Mouse (Mus musculus): ENCODE data around the gene Kif26a.

Gene Kif26a

DNA sequence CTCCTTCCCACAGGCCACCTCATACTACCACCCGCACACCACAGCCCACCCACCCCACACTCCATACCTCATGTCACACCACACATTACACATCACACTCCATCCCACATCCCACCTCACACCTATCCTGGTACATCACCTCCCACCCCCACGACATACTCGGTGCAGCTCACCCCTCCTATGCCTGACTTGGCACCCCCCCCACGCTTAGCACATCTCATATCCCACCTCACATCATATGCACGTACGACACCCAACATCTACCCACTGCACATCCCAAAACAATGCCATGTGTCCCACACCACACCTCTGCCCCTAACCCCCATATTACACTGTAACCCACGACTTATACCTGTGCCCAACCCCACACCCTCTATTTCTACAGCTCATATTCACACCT lies 69.5 kb downstream of the Kif26a start:
- DNase-seq (ENCODE audit: low read depth in 2 of 2, low spot score in 2 of 2): no peak

DNA sequence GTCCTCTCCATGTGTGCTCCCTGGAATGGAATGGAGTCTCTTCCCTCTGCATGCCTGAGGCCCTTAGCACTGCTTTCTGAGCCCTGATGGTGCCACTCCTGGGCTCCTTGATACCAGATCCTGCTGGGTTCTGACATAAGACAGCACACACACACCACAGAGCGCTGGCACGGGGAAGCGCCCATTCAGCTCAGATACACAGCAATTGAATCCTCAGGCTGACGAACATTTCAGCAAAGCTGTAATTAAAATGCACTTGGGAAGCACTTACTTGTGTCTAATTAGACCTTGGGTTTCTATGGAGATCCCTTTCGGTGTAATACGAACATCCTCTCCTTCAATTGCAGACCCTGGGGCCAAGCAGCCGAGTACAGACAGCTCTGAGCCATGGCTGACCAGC lies 71.0 kb downstream of the Kif26a start:
- DNase-seq (ENCODE audit: low read depth in 2 of 2, low spot score in 2 of 2): no peak

DNA sequence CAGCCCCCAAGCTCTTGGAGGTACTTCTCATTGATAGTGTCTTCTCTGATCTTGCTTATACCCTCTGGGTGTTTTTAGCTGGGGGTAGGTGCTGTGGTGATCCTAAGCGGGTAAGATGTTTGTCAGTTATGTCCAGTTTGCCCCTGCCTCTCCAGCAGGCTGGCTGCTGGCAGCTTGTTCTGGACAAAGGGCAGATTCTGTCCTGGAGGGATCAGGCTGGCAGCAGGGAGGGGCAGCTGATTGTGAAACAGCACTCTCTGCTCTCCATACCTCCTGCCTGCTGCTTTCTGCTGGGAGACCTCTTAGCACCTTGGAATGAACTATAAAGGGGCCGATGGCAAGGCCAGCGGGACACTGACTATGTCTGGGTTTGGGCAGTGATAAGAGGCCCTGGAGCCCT lies 71.7 kb downstream of the Kif26a start:
- no peak for DNase-seq (ENCODE audit: low read depth in 2 of 2, low spot score in 2 of 2)

DNA sequence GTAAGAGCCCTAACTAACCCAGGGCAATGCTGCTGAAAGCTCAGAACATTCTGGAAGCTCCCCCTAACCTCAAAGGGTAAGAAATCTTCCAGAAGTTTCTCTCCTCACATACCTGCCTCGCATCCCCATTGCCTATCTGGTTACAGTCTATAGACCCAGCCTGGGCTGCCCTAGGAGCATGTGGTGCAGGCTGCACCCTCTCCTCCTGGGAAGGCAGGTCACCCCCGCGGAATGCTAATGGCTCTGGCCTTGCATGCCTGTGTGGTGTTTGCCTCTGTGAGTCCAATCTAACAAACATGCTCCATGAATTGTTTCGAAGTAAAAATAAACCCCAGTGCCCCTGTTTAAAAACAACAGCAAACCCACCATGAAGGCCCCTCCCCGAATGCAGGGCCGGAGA lies 75.3 kb downstream of the Kif26a start:
- DNase-seq (ENCODE audit: low read depth in 2 of 2, low spot score in 2 of 2): no peak

DNA sequence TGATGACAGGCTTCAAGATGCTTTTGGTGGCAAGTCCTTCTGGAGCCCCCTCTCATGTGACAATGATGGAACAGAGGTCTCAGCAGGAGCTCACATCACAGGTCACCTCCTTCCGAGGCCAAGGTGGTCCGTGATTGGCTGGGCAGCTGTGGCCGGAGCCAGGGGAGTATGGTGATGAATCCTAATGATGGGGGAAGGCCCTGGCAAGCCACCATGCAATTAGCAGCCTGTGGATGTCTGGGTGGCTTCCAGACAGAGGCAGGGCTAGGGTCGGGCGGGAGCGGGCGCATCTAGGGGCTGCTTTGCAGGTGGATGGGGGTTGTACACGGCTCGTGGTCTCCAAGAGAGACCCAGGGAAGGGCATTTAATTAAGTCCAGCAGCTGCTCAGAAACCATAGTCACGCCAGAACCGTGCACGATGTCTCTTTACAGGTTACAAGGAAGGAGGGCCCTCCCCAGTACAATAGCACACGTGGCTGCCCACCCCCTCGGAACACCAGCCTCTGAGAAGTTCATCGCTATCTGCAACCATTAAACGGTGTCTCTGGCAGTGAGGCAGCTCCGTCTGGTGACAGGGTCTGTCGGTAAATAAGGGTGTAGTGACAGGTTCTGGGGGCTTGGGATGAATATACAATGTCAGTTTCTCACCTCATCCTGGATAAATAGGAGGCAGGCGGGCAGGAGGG lies 75.9 kb downstream of the Kif26a start:
- DNase-seq (ENCODE audit: low read depth in 2 of 2, low spot score in 2 of 2): no peak

DNA sequence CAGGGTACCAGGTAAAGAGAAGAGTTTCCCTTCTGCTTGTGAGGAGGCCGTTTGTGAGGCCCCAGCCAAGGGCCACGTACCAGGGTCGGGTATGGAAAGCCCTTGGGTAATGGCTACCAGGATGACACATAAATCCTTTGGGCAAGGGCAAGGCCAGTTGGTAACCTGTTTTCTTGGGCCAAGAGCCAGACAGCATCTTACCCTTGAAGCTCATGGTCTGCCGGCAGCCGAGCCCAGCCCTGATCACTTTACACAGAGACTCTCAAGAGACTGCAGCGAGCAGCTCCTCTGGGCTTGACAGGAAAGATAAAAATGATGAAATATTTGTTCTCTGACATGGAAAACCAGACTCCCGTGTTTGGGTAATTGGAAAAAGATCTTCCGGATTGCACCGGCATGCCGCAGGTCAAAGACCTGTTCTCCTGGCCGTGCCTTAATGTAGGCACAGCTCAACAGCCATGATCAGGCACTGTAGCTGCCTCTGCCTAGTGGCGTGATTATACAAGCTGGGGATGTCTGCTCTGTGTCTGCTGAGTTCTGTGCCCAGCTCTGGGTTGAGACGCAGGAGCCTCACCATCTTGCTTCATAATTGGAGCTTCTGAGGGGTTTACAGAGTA lies 77.8 kb downstream of the Kif26a start:
- DNase-seq (ENCODE audit: low read depth in 2 of 2, low spot score in 2 of 2): no peak

DNA sequence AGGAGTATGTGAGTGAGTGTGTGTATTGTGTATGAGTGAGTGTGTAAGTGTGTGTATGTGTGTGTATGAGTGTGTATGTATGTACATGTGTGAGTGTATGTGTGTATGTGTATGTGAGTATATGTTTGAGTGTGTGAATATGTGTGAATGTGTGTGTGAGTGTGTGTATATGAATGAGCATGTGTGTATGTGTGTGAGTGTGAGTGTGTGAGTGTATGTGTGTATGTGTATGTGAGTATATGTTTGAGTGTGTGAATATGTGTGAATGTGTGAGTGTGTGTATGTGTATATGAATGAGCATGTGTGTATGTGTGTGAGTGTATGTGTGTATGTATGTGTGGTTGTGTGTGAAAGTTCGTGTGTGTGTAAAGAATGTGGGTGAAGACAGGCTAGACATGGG lies 80.2 kb downstream of the Kif26a start:
- DNase-seq (ENCODE audit: low read depth in 2 of 2, low spot score in 2 of 2): no peak

DNA sequence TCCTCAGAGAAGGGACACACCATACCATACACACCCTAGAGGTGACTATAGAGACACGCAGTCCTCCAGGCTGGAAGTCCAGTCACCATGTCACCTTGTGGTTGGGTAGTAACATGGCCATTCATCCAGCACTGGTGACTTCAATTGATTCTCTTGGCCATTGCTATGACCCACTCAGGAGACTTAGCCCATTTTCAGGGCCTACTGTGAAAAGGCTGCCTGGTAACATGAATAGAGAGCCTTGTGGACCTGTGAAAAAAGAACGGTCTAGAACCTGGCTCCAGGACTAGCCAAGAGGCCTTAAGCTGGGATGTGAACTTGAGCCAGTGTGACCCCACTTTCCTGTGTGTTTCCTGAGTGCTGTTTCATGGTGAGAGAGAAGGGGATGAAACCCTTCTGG lies 80.6 kb downstream of the Kif26a start:
- DNase-seq (ENCODE audit: low read depth in 2 of 2, low spot score in 2 of 2): no peak

DNA sequence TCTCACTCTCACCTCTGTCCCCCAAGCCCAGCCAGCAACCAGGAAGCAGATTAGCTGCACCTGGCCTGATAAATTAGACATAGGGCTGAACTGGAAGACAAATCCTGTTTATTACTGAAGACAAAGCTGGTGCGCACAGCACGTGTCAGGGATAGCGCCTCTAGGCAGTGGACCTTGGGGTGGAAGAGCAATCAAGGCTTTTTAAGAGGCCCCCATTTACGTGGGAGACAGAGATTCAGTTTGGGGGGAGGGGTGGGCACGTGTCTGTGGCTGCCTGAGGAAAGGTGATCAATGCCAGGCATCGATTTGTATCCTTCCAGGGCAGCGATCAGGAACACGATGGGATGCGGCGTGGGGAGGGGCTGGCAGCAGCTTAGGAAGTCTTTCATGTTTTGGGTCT lies 83.1 kb downstream of the Kif26a start:
- DNase-seq (ENCODE audit: low read depth in 2 of 2, low spot score in 2 of 2): no peak

DNA sequence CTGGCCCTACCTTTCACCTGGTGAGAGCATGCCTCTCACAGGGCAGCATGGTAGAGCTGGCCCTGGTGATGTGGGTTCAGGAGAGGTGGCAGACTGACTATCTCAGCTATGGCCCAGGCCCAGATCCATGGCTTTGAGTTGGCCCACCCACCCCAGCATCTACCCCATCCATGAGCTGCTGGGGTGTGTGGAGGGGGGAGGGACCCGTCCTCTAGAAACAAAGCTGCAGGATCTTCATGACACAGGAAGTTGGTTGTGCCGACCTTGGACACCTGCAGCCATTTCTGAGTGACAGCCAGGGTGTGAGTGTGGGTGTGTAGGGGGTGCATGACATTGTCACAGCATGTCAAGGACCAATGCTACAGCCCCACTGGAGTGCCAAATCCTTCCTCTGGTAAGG lies 84.2 kb downstream of the Kif26a start:
- no peak for DNase-seq (ENCODE audit: low read depth in 2 of 2, low spot score in 2 of 2)
